Mouse (Mus musculus) kidney, postnatal 25 days (tissue): ENCODE results near the gene Cyth3.
A peak's percentile ranks its signal among the peaks of the same experiment; 100 is the strongest.

Experiments used
- DNase-seq, 2 experiments: peaks; one replicate each; pipeline ENCODE4 v3.0.0; 2021; ENCODE audit warnings: mixed read lengths in 2 of 2

Gene Cyth3

GRCm38 (mm10) chr5:143712011-143712800, 90.0 kb downstream of the Cyth3 start:
- DNase-seq: peak in 1 of 2 experiments; percentile 36

GRCm38 (mm10) chr5:143721962-143722361, 99.7 kb downstream of the Cyth3 start:
- no peak for DNase-seq

DNA sequence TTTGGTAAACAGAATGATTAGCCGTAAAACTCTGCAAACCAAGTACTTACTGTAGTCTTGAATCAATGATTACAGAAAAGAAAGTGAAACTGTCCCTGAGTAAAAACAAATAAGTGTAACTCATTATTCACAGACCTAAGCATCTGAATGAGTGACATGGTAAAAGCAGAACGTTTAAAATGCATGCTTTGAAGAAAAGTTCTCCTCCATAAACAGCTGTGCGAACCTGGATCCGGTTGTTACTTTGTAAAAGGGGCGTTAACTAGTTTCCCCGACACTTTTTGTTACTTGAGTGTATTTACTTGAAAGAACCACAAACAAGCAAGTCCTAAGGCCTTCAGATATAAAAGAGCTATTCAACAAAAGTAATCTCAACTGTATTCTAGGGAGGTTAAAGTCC, 108.7 kb downstream of the Cyth3 start:
- no peak for DNase-seq

GRCm38 (mm10) chr5:143731483-143732112, 109.4 kb downstream of the Cyth3 start:
- DNase-seq: peak in 1 of 2 experiments; percentile 62

- peak; percentile 96 to 99 for DNase-seq
Measured at GRCm38 (mm10) chr5:143732180-143732891, 110.1 kb downstream of the Cyth3 start, which contains the start of gene Usp42. Gene Usp42, minus strand, starts transcription at chr5:143732280.

GRCm38 (mm10) chr5:143749630-143750208, 127.5 kb downstream of the Cyth3 start:
- no peak for DNase-seq

DNA sequence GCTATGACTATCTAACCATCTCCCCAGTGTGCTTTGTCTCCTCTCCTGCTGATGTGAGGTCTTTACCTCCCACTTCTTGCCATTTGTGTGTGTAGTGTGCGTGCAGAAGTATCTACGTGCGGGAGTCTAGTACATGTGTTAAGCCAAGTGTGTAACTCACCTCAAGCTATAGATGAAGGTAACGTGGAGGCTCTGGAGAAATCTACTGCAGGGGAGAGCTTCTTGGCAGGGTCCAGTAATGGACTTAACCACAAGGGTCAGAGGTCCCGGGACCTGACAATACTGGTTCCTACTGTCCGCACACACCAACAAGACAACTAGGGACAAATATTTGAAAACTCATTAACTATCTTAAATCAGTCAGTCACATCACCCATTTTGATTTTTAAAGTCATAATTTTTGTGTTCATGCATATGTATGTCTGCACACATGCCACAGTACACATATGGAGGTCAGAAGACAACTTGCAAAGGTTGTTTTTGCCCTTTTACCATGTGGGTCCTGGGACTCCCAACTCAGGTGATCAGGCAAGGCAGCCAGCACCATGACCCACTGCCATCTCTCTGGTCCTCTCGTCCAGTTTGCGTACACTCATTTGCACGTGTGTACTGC, 133.4 kb downstream of the Cyth3 start:
- no peak for DNase-seq

GRCm38 (mm10) chr5:143757755-143758443, 135.7 kb downstream of the Cyth3 start:
- peak; percentile 92 to 97 for DNase-seq

- DNase-seq: no peak
Measured at GRCm38 (mm10) chr5:143759554-143759953, 137.3 kb downstream of the Cyth3 start.
